Mouse (Mus musculus): ENCODE data around the gene Prkcd. TPM values are rescaled to one million over a fixed set of nuclear protein-coding genes. Genes with fewer than 3 reads are reported as not detected.

Gene Prkcd
- 483 and 502 TPM in 2 replicates for total RNA-seq (2017)

GRCm38 (mm10) chr14:30625856-30626726, at the start of gene Prkcd:
TSS of gene Prkcd (minus strand) at chr14:30626210.
- ATAC-seq (ENCODE audit: extremely low read depth, insufficient number of reproducible peaks, low FRiP score, poor library complexity, severe bottlenecking) = peak; percentile 61

DNA sequence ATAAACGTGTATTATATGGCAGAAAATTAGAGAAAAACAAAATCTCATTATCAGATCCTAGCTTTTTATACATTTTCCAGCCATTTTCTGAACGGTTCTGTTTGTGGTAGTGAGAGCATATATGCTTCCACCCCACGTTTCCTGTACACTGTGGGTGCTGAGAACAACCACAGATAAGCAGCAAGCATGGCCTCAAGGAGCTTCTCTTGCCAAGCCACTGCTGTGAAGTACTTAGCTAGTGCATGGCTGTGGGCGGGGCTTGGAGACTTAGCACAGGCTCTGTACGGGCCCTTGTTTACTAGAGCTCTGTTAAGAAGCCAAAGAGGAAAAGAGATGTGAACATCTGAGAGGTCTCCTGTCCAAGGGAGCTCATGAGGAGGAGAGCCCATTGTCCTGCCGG, 48.9 kb upstream of the Prkcd start:
- no peak for ATAC-seq (ENCODE audit: extremely low read depth, insufficient number of reproducible peaks, low FRiP score, poor library complexity, severe bottlenecking)

- ATAC-seq (ENCODE audit: extremely low read depth, insufficient number of reproducible peaks, low FRiP score, poor library complexity, severe bottlenecking) = peak; percentile 95
Measured at GRCm38 (mm10) chr14:30671986-30672312, 45.9 kb upstream of the Prkcd start.

DNA sequence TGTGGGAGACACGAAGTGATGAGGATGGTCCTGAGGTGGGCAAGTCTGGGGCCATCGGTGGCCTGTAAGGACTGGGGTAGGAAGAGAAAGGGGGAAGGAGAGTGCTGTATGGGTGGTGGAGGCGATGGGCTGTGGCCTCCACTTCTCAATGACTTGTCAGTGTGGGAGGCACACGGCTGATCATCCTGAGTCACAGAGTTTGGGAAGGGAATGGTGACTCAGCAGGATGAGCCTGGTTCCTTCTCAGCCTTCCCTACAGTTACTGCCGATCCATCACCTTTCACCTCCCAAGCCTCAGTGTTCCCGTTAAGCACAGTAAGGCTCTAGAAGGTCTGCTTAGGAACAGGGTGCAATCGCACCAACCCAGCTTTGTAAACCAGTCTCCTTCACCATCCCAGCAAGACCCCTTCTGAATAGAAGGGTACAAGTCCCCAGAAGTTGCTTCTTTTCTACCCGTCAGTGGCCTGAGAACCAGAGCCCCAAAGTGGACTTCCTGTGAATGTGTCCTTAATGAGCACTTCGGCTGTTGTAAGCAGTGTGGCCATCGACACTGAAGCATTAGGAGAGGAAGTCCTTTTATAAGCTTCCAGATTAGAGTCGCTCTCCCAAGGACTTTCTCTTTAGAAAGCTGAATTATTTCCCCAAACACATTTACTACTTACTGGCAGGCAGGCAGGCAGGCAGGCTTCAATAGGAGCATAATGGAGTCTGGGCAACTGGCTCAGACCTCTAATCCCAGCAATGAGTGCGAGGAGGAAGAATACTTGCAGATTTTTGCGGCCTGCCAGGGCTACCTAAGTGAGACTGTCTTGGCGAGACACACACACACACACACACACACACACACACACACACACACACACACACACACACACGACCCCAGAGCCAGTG, 45.3 kb upstream of the Prkcd start:
- no peak for ATAC-seq (ENCODE audit: extremely low read depth, insufficient number of reproducible peaks, low FRiP score, poor library complexity, severe bottlenecking)

GRCm38 (mm10) chr14:30670161-30670560, 44.2 kb upstream of the Prkcd start:
- ATAC-seq (ENCODE audit: extremely low read depth, insufficient number of reproducible peaks, low FRiP score, poor library complexity, severe bottlenecking) = no peak

DNA sequence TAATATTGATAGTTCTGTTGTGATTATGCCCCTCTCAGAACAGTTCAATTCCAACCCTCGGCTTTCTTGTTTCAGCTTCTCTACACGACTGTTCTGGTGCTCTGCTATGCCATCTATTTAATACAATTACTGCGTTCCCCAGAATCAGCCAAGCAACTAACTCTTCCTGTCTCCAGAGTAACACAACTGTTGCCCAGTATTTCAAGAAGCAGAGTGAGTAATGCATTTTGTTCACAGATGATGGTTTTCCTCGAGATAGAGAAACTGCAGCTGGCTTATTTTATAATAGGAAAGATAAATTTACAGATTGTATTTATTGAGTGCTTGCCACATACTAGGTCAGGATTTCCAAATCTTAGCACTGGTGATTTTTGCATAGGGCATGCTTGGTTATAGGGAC, 40.6 kb upstream of the Prkcd start:
- no peak for ATAC-seq (ENCODE audit: extremely low read depth, insufficient number of reproducible peaks, low FRiP score, poor library complexity, severe bottlenecking)

DNA sequence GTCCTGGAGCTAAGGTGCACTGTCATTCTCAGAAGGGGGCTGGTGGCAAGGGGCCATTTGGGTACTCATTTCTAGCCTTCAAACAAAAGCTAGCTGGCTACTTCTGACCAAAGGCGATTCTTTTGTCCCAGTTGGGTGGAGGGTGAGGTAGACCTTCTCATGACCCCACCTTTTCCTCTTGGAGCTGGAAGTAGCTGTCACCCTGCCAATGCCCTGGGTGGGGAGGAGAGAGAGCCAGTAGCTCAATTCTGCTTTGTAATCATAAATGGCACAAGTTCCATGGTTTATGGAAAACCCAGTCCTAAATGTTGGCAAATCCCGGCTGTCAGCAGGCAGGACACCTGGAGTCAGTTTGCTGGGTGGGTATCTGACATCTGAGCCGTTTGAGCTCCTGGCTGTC, 40.1 kb upstream of the Prkcd start:
- ATAC-seq (ENCODE audit: extremely low read depth, insufficient number of reproducible peaks, low FRiP score, poor library complexity, severe bottlenecking) = no peak

DNA sequence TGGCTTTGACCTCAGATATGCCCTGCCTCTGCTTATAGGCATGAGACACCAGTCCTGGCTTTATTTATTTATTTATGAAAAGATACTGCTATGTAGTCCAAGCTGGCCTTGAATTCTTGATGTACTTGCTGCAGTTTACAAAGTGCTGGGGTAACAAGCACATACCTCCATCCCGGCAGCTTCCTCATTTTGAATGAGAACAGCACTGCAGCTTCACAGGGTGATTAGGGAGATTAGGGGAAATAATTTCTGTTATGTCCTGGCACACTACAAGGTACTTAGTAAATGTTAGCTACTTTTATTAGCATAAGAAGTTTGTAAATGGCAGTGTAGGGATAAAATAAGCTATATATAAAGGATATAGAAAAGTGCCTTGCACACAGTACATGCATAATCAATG, 29.5 kb upstream of the Prkcd start:
- ATAC-seq (ENCODE audit: extremely low read depth, insufficient number of reproducible peaks, low FRiP score, poor library complexity, severe bottlenecking) = no peak

- no peak for ATAC-seq (ENCODE audit: extremely low read depth, insufficient number of reproducible peaks, low FRiP score, poor library complexity, severe bottlenecking)
Measured at GRCm38 (mm10) chr14:30654691-30655228, 28.8 kb upstream of the Prkcd start.

GRCm38 (mm10) chr14:30653943-30654659, 28.1 kb upstream of the Prkcd start, which contains the start of gene Rft1:
TSS of gene Rft1 (plus strand) at chr14:30654360.
- peak; percentile 96 for ATAC-seq (ENCODE audit: extremely low read depth, insufficient number of reproducible peaks, low FRiP score, poor library complexity, severe bottlenecking)

DNA sequence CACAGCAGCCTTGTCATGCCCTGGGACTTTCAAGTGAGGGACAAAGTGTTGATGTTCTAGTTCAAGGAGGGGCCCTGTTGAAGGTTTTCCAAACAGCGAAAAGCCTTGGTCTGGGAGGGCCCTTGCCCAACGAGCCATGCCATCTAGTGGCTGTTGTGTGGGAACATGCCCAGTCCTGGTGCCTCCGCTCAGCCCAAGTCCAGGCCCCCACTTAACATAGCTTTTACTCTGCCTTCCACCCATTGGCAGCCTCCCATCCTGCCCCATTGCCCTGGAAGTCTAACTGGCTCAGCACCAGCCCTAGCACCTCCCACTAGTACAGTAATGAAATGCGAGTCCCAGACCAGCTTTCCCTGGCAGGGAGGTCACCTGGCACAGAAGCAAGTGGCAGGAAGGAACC, 25.0 kb upstream of the Prkcd start:
- ATAC-seq (ENCODE audit: extremely low read depth, insufficient number of reproducible peaks, low FRiP score, poor library complexity, severe bottlenecking) = no peak; the same call in 1 of the 2 replicates

DNA sequence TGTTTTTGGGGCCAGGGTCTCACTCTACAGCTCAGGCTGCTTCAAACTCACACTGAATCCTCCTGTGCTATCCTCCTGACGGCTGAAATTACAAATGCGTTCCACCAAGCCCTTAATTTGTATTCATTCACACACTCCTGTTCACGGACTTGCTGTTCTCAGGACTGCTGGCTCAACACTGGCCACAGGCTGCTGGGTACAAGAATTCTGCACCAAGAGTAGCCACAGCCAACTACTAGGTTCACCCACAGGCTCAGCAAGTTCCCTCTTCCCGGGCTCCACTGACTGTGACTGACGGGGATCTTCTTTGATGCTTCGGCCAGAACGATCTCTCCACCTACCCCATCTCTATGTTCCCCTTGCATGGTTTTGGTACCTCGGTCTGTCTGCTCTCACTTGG, 23.7 kb upstream of the Prkcd start:
- ATAC-seq (ENCODE audit: extremely low read depth, insufficient number of reproducible peaks, low FRiP score, poor library complexity, severe bottlenecking) = no peak

GRCm38 (mm10) chr14:30648478-30648877, 22.5 kb upstream of the Prkcd start:
- no peak for ATAC-seq (ENCODE audit: extremely low read depth, insufficient number of reproducible peaks, low FRiP score, poor library complexity, severe bottlenecking)

DNA sequence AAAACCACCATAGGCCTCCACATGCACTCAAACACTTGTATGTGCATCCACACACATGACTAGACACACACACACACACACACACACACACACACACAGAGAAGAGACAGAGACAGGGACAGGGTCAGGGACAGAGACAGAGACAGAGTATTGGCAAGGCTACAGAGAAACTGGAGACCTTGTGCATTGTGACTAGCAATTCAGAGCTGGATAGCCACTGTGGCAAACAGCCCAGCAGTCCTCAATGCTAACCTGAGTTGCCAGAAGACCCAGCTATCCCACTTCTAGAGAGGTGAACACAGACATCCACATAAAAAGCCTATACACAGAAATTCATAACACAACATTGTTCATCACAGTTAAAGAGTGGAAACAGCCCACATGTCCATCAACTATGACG, 20.5 kb upstream of the Prkcd start:
- ATAC-seq (ENCODE audit: extremely low read depth, insufficient number of reproducible peaks, low FRiP score, poor library complexity, severe bottlenecking) = no peak

GRCm38 (mm10) chr14:30645066-30645465, 19.1 kb upstream of the Prkcd start:
- ATAC-seq (ENCODE audit: extremely low read depth, insufficient number of reproducible peaks, low FRiP score, poor library complexity, severe bottlenecking) = no peak

GRCm38 (mm10) chr14:30644026-30644425, 18.0 kb upstream of the Prkcd start:
- ATAC-seq (ENCODE audit: extremely low read depth, insufficient number of reproducible peaks, low FRiP score, poor library complexity, severe bottlenecking) = no peak

GRCm38 (mm10) chr14:30641748-30642147, 15.7 kb upstream of the Prkcd start:
- 0 out of 2 replicates have a peak, but pooled peaks have one; percentile 25 for ATAC-seq (ENCODE audit: extremely low read depth, insufficient number of reproducible peaks, low FRiP score, poor library complexity, severe bottlenecking)

GRCm38 (mm10) chr14:30638686-30639085, 12.7 kb upstream of the Prkcd start:
- ATAC-seq (ENCODE audit: extremely low read depth, insufficient number of reproducible peaks, low FRiP score, poor library complexity, severe bottlenecking) = no peak

GRCm38 (mm10) chr14:30638009-30638408, 12.0 kb upstream of the Prkcd start:
- no peak for ATAC-seq (ENCODE audit: extremely low read depth, insufficient number of reproducible peaks, low FRiP score, poor library complexity, severe bottlenecking)
